Mouse (Mus musculus): Measurements from ENCODE around the gene Creb3l1.

GRCm38 (mm10) chr2:92047601-92048000, 23.3 kb upstream of the Creb3l1 start:
- TF ChIP-seq CTCF (IDR thresholded peaks at IDR 0.05; ENCODE audit: low read depth), result no peak
- no peak for TF ChIP-seq EP300 (IDR thresholded peaks at IDR 0.05; ENCODE audit: low read depth)

All from liver, postnatal 0 days (tissue).